Mouse (Mus musculus) thymus, postnatal 10 days (tissue): ENCODE measurements around the gene Hoxa13.

ENCODE experiments used
- DNase-seq, 2 experiments: peaks; one replicate each; pipeline ENCODE4 v3.0.0; 2021; ENCODE audit warnings: low spot score in 2 of 2

The Hoxa13 gene

GRCm38 (mm10) chr6:52270494-52271480 is 10.1 kb upstream of the Hoxa13 start:
- peak in 1 of 2 experiments; percentile 60 for DNase-seq

DNA sequence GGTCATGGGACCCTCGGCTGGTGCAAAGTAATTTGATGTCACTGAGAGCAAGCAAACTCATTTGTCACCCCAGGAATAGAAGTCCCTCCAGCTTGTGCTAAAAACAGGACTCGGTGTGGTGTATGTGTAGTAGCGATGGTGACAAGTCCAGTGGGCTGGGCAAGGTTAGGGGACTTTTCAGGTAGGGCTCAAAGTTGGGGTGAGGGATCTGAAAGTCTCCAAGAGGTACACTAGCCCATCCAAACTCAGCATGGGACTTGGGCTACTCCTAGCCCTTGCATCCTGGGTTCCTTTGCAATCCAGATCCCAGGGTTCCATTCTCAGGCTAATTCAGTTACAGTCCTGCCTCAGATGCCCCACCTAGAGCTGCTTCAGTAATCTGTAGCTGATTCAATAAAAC is 8.1 kb upstream of the Hoxa13 start:
- DNase-seq: no peak

GRCm38 (mm10) chr6:52268341-52268740 is 7.7 kb upstream of the Hoxa13 start:
- DNase-seq: no peak

- DNase-seq: no peak
These were observed 7.0 kb upstream of the Hoxa13 start for GRCm38 (mm10) chr6:52267691-52268090.

GRCm38 (mm10) chr6:52267221-52267620 is 6.5 kb upstream of the Hoxa13 start:
- DNase-seq: no peak

DNA sequence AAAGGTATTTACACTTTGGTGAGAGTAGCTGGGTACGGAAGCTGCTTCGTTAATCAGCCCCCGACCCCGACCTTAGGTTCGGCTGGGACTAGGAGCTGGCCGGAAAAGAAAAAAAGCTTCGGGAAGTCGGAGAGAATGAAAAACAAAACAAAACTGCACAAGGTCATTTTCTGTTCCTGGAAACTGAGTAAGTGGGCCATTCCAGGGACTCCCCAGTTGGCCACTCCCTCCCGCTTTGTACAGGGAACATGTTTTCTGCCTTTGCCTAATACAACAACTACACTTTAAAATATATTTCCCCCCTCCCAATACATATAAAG is 5.9 kb upstream of the Hoxa13 start:
- no peak for DNase-seq

GRCm38 (mm10) chr6:52265913-52266665 is 5.4 kb upstream of the Hoxa13 start:
- DNase-seq: no peak

- DNase-seq: no peak
These were observed 4.7 kb upstream of the Hoxa13 start for GRCm38 (mm10) chr6:52265306-52265912.

- DNase-seq: no peak
These were observed 3.6 kb upstream of the Hoxa13 start for GRCm38 (mm10) chr6:52264106-52264790.

GRCm38 (mm10) chr6:52263321-52263585 is 2.6 kb upstream of the Hoxa13 start:
- DNase-seq: no peak

DNA sequence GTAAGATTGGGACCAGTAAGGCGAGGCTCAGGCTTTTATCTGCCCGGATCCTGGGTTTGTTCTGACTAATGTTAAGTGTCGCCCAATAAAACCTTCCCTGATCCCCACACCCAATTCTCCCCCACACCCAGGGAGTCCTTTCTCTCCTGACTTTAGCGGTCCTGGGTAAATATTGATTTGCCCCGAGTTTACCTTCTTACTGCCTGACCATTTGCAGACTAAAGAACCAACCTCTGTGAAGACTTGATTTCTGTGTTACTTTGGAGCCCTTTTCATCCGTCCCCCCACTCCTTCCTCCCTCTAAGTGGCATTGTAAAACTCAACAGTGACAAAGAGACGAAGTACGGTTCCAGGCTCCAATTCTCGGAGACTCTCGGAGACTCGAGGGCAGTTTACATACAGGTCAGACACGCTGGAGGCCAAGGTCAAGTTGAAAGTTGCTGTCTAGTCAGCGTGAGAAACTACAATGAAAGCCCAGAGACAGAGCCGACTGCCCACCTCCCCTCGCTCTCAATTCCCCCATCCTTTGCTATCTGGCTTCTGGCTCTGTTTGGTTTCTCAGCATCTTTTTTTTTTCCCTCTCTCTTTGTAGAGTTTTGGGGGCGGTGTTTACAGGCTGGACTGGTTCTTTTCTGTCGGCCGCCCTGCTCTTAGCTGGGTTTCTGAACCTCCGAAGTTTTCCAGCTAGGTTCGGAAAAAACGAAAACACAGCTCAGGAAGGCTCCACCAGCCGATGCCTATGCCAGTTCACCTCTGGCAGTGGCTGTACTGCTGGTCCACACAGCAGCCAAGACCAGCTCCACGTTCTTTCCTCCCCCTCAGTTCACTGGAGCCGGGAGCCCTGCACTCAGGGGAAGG is 2.0 kb upstream of the Hoxa13 start:
- DNase-seq: no peak

GRCm38 (mm10) chr6:52261751-52262462 is 1.2 kb upstream of the Hoxa13 start:
- no peak for DNase-seq

GRCm38 (mm10) chr6:52259811-52260261 is 844 bp downstream of the Hoxa13 start:
- no peak for DNase-seq

DNA sequence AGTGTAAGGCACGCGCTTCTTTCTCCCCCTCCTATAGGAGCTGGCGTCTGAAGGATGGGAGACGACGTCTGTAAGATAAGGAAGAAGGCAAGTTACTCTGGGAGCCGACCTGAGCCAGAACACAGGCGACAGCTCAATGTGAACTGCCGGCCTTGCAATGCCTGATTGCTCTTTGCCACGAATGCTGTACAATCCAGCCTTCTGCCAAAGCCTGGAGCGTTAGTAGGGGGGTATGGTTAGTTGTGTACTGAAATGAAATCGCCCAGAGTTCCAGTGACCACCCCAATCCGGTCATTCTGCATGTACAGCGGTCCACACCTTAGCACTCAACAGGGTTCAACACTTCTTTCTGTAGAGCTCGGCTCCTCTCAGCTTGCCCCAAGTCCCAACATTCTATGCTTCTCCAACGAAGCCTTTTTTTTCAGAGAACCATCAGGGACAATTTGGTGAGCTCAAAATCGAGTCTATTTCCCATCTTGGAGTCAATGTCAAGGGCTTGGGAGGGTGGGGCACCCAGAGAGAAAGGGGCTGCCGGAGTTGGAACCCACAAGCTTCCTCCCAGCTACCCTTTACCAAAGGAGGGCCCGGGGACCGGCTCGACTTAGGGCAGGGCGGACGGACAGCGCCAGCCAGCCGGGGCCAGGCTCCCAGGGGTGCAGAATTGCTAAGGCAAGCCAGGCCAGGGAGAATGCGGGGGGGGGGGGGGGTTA is 1.4 kb downstream of the Hoxa13 start:
- DNase-seq: no peak

- DNase-seq: peak; percentile 64 to 90
These were observed 3.7 kb downstream of the Hoxa13 start for GRCm38 (mm10) chr6:52256956-52257355.

- no peak for DNase-seq
These were observed 6.9 kb downstream of the Hoxa13 start for GRCm38 (mm10) chr6:52253511-52254500.

- no peak for DNase-seq
These were observed 7.8 kb downstream of the Hoxa13 start for GRCm38 (mm10) chr6:52252775-52253376.
